Mouse (Mus musculus) forebrain, postnatal 0 days (tissue): Measurements from ENCODE around the gene Zmpste24. TPM values are rescaled to one million over a fixed set of nuclear protein-coding genes. Genes with fewer than 3 reads are reported as not detected.
"Not testable (repeated sequence)": the region's sequence is repeated elsewhere in the genome, so short reads cannot be mapped to it uniquely, and the experiment has no call there.

ENCODE experiments used
- ATAC-seq: fragments of 200-750 bp; cut with Nextera tagmentation; 2 replicates; pipeline ENCODE4 v1.8.0; 2017; ENCODE audit warnings: mild to moderate bottlenecking, moderate library complexity
- DNase-seq: peaks from one replicate; pipeline ENCODE4 v3.0.0-alpha.2; 2015
- H3K27ac ChIP-seq: fragments of 300-500 bp; sonication (generic); 2 replicates; pipeline ENCODE4 v1.5.1; 2014; ENCODE audit warnings: low read depth, mild to moderate bottlenecking, antibody characterized with exemption, low read length, moderate library complexity, mixed read lengths
- H3K27me3 ChIP-seq: fragments of 300-500 bp; sonication (generic); 2 replicates; pipeline ENCODE4 v1.6.1; 2014; ENCODE audit warnings: mild to moderate bottlenecking, low read length, mixed read lengths; ENCODE audit not compliant: insufficient read depth
- H3K36me3 ChIP-seq: fragments of 300-500 bp; sonication (generic); 2 replicates; pipeline ENCODE4 v1.6.1; 2014; ENCODE audit warnings: mild to moderate bottlenecking, moderate library complexity; ENCODE audit not compliant: insufficient read depth
- H3K4me1 ChIP-seq: fragments of 300-500 bp; sonication (generic); 2 replicates; pipeline ENCODE4 v1.6.1; 2014; ENCODE audit warnings: antibody characterized with exemption; ENCODE audit not compliant: insufficient read depth
- H3K4me2 ChIP-seq: fragments of 300-500 bp; sonication (generic); 2 replicates; pipeline ENCODE4 v1.6.1; 2014; ENCODE audit warnings: low read depth, mild to moderate bottlenecking, moderate library complexity
- H3K4me3 ChIP-seq: fragments of 300-500 bp; sonication (generic); 2 replicates; pipeline ENCODE4 v1.5.1; 2014; ENCODE audit warnings: low read depth, low read length, mixed read lengths
- H3K9ac ChIP-seq: fragments of 300-500 bp; sonication (generic); 2 replicates; pipeline ENCODE4 v1.6.1; 2014; ENCODE audit warnings: mild to moderate bottlenecking
- H3K9me3 ChIP-seq: fragments of 300-500 bp; sonication (generic); 2 replicates; pipeline ENCODE4 v1.6.1; 2016; ENCODE audit warnings: low read length
- CTCF ChIP-seq: sonication (generic); IDR thresholded peaks from 2 replicates; pipeline ENCODE4 v1.5.1; 2016; ENCODE audit warnings: antibody characterized with exemption, control low read depth, low read depth
- WGBS: fragments of 180-500 bp; shearing (Covaris S2); extraction: QIAGEN DNeasy Blood & Tissue Kit; methylation state at CpG from one replicate; pipeline ENCODE4 v1.1.7; 2014; 5-methylcytosine and 5-hydroxymethylcytosine counted together
- polyA plus RNA-seq: library from polyadenylated mRNA; unstranded; fragments of >200 nt; fragmentation: Nextera tagmentation; extraction: Ambion mirVana; gene quantifications from 2 replicates; pipeline ENCODE4 v1.2.1, GENCODE M21; 2015
- total RNA-seq: library from RNA; depleted of rRNA; stranded (reverse); fragments of >200 nt; gene quantifications from 2 replicates; pipeline ENCODE4 v1.2.3, GENCODE M21; 2014

Gene Zmpste24
- total and polyA plus RNA-seq, 2 experiments from 2014 or later, result 16.1 to 20.5 TPM

- no peaks in the 10 kb centered on the region for H3K9me3 ChIP-seq
- ATAC-seq, result no peak
- no peak overlapping the region for H3K27ac ChIP-seq
- no peak for DNase-seq
- TF ChIP-seq CTCF, result no peak
- H3K4me2 ChIP-seq, result no peak overlapping the region
- H3K9ac ChIP-seq, result no peak overlapping the region
- 82% methylated on average over 3 of the region's 3 CpGs for WGBS
- H3K4me3 ChIP-seq, result no peak overlapping the region
- no peaks in the 10 kb centered on the region for H3K27me3 ChIP-seq
- H3K36me3 ChIP-seq, result peaks cover 65% of the 10 kb centered on the region
- H3K4me1 ChIP-seq, result no peaks in the 10 kb centered on the region
These were observed 20.0 kb downstream of the Zmpste24 start for GRCm38 (mm10) chr4:121077915-121078646.

DNA sequence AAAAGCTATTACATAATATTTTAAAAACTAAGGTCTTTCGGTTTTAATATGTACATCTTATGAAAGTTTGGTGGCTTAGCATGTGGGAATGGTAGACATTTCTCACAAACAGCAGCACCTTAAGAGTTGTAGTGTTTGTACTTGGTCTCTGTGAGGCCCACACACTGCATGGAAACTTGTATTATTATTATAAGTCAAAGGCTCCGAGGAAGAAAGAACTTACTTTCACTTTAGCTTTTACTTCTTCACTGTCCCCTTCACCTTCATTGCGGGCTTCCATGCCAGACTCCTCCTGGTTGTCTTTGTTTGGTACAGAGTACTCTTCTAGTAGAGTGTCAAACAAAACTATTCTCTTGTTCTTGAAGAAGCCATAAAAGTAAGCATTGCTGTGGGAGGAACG, 23.8 kb downstream of the Zmpste24 start:
- no peak overlapping the region for H3K9ac ChIP-seq
- peaks cover 38% of the 10 kb centered on the region for H3K36me3 ChIP-seq
- no peak for ATAC-seq
- no peak overlapping the region for H3K4me2 ChIP-seq
- no peak overlapping the region for H3K4me3 ChIP-seq
- 86% methylated on average over 4 of the region's 4 CpGs for WGBS
- H3K27me3 ChIP-seq, result no peaks in the 10 kb centered on the region
- no peak for DNase-seq
- no peak for TF ChIP-seq CTCF
- no peaks in the 10 kb centered on the region for H3K9me3 ChIP-seq
- no peak overlapping the region for H3K27ac ChIP-seq
- no peaks in the 10 kb centered on the region for H3K4me1 ChIP-seq

GRCm38 (mm10) chr4:121065336-121065735, 32.7 kb downstream of the Zmpste24 start:
- WGBS, result 91% methylated on average over 2 of the region's 2 CpGs
- no peaks in the 10 kb centered on the region for H3K9me3 ChIP-seq
- H3K36me3 ChIP-seq, result peaks cover 39% of the 10 kb centered on the region
- no peak overlapping the region for H3K9ac ChIP-seq
- H3K4me1 ChIP-seq, result no peaks in the 10 kb centered on the region
- no peaks in the 10 kb centered on the region for H3K27me3 ChIP-seq
- no peak for DNase-seq
- H3K27ac ChIP-seq, result no peak overlapping the region
- no peak for ATAC-seq
- no peak overlapping the region for H3K4me2 ChIP-seq
- no peak for TF ChIP-seq CTCF
- no peak overlapping the region for H3K4me3 ChIP-seq

- not testable (repeated sequence) for H3K9me3 ChIP-seq, H3K27me3 ChIP-seq, H3K4me2 ChIP-seq, H3K9ac ChIP-seq, ATAC-seq, H3K4me1 ChIP-seq, H3K4me3 ChIP-seq, DNase-seq, H3K27ac ChIP-seq
- H3K36me3 ChIP-seq, result peaks cover 30% of the 10 kb centered on the region
- 92% methylated on average over 10 of the region's 10 CpGs for WGBS
These were observed 38.8 kb downstream of the Zmpste24 start for GRCm38 (mm10) chr4:121059218-121059617.

- no peaks in the 10 kb centered on the region for H3K9me3 ChIP-seq
- H3K27ac ChIP-seq, result no peak overlapping the region
- peaks cover 24% of the 10 kb centered on the region for H3K36me3 ChIP-seq
- H3K4me1 ChIP-seq, result no peaks in the 10 kb centered on the region
- H3K4me2 ChIP-seq, result no peak overlapping the region
- WGBS, result 58% methylated on average over 2 of the region's 2 CpGs
- H3K9ac ChIP-seq, result no peak overlapping the region
- H3K4me3 ChIP-seq, result no peak overlapping the region
- no peaks in the 10 kb centered on the region for H3K27me3 ChIP-seq
- DNase-seq (no peak), ATAC-seq (peak; percentile 42)
- TF ChIP-seq CTCF, result no peak
These were observed 41.0 kb downstream of the Zmpste24 start for GRCm38 (mm10) chr4:121057032-121057431.

- H3K27me3 ChIP-seq, result no peaks in the 10 kb centered on the region
- no peak for ATAC-seq
- H3K27ac ChIP-seq, result no peak overlapping the region
- no peak overlapping the region for H3K4me3 ChIP-seq
- H3K4me1 ChIP-seq, result no peaks in the 10 kb centered on the region
- 50% methylated on average over 3 of the region's 3 CpGs for WGBS
- DNase-seq, result no peak
- no peaks in the 10 kb centered on the region for H3K9me3 ChIP-seq
- peaks cover 21% of the 10 kb centered on the region for H3K36me3 ChIP-seq
- H3K9ac ChIP-seq, result no peak overlapping the region
- no peak overlapping the region for H3K4me2 ChIP-seq
- TF ChIP-seq CTCF, result peak; percentile 67
These were observed 41.7 kb downstream of the Zmpste24 start for GRCm38 (mm10) chr4:121056342-121056741.

DNA sequence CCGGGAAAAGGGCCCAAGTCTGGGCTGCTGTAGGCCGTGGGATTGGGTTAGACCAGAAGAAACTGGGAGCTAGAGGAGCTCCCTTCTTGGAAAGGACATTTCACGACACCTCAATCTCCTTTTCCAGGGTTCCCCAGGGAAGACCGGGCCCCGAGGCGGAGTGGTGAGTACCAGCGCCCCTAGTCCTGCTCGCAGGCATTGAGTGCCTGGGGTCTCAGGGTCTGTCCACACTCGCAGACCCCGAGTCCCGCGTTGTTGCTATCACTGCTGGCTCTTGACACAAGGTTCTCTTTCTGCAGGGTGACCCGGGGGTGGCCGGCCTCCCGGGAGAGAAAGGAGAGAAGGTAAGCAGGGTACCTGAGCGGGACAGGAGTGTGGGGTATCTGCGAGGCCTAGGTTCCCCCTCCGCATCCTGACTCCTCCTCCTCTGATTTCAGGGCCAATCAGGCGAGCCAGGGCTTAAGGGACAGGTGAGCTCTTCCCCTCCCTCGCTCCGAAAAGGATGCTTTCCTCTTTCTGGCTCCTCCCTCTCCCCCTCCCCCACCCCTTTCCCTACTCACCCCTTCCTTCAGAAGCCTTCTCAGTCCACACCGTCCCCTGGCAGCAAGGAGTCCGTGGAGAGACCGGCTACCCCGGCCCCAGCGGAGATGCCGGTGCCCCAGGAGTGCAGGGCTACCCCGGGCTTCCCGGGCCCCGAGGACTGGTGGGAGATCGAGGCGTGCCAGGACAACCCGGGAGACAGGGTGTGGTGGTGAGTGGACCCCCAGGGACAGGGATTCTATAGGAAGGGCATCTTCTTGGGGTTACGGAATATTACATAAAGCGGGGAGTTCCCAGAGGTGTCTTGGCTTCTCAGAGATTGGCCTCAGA, 45.4 kb downstream of the Zmpste24 start:
- H3K4me1 ChIP-seq, result no peaks in the 10 kb centered on the region
- TF ChIP-seq CTCF, result no peak
- no peaks in the 10 kb centered on the region for H3K27me3 ChIP-seq
- ATAC-seq (peak; percentile 82), DNase-seq (no peak)
- no peaks in the 10 kb centered on the region for H3K9me3 ChIP-seq
- no peaks in the 10 kb centered on the region for H3K36me3 ChIP-seq
- H3K4me2 ChIP-seq, result peak overlapping the region; percentile 42
- no peak overlapping the region for H3K27ac ChIP-seq
- H3K9ac ChIP-seq, result peak overlapping the region; percentile 40; the same call in 1 of the 2 replicates
- H3K4me3 ChIP-seq, result peak overlapping the region; percentile 30
- 13% methylated on average over 35 of the region's 35 CpGs for WGBS
